In genomic region chr2:4473866-4474538, GRCm38 (mm10) we compare ENCODE assay signal across 11 mouse cellular contexts.
DNase-seq lines count a peak whose midpoint lies in the region; ATAC-seq and TF ChIP-seq lines count a peak whose summit lies in the region.
"Had no signal": no experiment of that assay in that cellular context is flagged by ENCODE, and none has a peak within 500 bp of the region (broad histone marks: within the 10 kb centered on the region; RNA-seq: fewer than 3 reads in every experiment).

No protein-coding gene starts in this region.

- H3K9ac ChIP-seq in embryonic facial prominence, embryonic 12.5 days = no peak overlapping the region
- no peak overlapping the region for H3K9ac ChIP-seq in heart, embryonic 14.5 days (ENCODE audit: low read length)
- no peak overlapping the region for H3K9ac ChIP-seq in liver, adult 2 months (ENCODE audit: low read depth, low read length)
- H3K9ac ChIP-seq in liver, embryonic 11.5 days (ENCODE audit: low read depth, low read length) = no peak overlapping the region
- H3K9ac ChIP-seq in hindbrain, embryonic 16.5 days (ENCODE audit: low read depth, low read length) = no peak overlapping the region
- H3K9ac ChIP-seq: liver, embryonic 14.5 days had no signal

- peaks cover 19% of the 10 kb centered on the region for H3K4me1 ChIP-seq in embryonic facial prominence, embryonic 12.5 days
- H3K4me1 ChIP-seq in embryonic facial prominence, embryonic 10.5 days = peaks cover 54% of the 10 kb centered on the region
- peaks cover 17 to 27% of the 10 kb centered on the region in 2 experiments for H3K4me1 ChIP-seq in heart, embryonic 14.5 days (ENCODE audit: control insufficient read depth in 2 of 2, insufficient read depth in 2 of 2, low read length in 2 of 2)
- H3K4me1 ChIP-seq in liver, adult 2 months (ENCODE audit: control insufficient read depth, insufficient read depth, low read length) = no peaks in the 10 kb centered on the region; the same call in 1 of the 2 replicates
- no peaks in the 10 kb centered on the region for H3K4me1 ChIP-seq in liver, embryonic 11.5 days (replicated peaks; ENCODE audit: control insufficient read depth, insufficient read depth, low read length)
- H3K4me1 ChIP-seq in hindbrain, embryonic 16.5 days (ENCODE audit: control insufficient read depth, insufficient read depth, low read depth, low read length) = peaks cover 13% of the 10 kb centered on the region

- no peak for ATAC-seq in embryonic facial prominence, embryonic 12.5 days (ENCODE audit: insufficient number of reproducible peaks, insufficient read depth, low FRiP score, low TSS enrichment)
- no peak for ATAC-seq in heart, embryonic 14.5 days (ENCODE audit: insufficient number of reproducible peaks, insufficient read depth, low FRiP score, low read depth)
- no peak for ATAC-seq in liver, embryonic 11.5 days (replicated peaks; ENCODE audit: low FRiP score)
- ATAC-seq in hindbrain, embryonic 16.5 days = no peak

- no peak overlapping the region for H3K4me3 ChIP-seq in embryonic facial prominence, embryonic 12.5 days
- no peak overlapping the region for H3K4me3 ChIP-seq in embryonic facial prominence, embryonic 10.5 days
- H3K4me3 ChIP-seq in heart, embryonic 14.5 days (ENCODE audit: control insufficient read depth in 1 of 2, insufficient read depth in 1 of 2, low read depth in 1 of 2, low read length in 2 of 2) = no peak overlapping the region
- H3K4me3 ChIP-seq in liver, adult 2 months (ENCODE audit: insufficient read depth, low read depth, low read length) = no peak overlapping the region
- H3K4me3 ChIP-seq in liver, embryonic 11.5 days (ENCODE audit: low read depth, low read length) = no peak overlapping the region
- no peak overlapping the region for H3K4me3 ChIP-seq in hindbrain, embryonic 16.5 days (ENCODE audit: low read length)
- H3K4me3 ChIP-seq: left cerebral cortex, adult 2 months had no signal

- WGBS in embryonic facial prominence, embryonic 12.5 days = 82% methylated on average over 7 of the region's 8 CpGs
- WGBS in embryonic facial prominence, embryonic 10.5 days = 82% methylated on average over 8 of the region's 8 CpGs
- 53% methylated on average over 8 of the region's 8 CpGs for WGBS in heart, embryonic 14.5 days
- 74% methylated on average over 8 of the region's 8 CpGs for WGBS in liver, adult 2 months
- WGBS in liver, embryonic 11.5 days = 65% methylated on average over 8 of the region's 8 CpGs
- 74% methylated on average over 7 of the region's 8 CpGs for WGBS in hindbrain, embryonic 16.5 days

- H3K27me3 ChIP-seq in embryonic facial prominence, embryonic 12.5 days = no peaks in the 10 kb centered on the region
- H3K27me3 ChIP-seq in embryonic facial prominence, embryonic 10.5 days (replicated peaks; ENCODE audit: low read depth, poor library complexity, severe bottlenecking) = no peaks in the 10 kb centered on the region
- H3K27me3 ChIP-seq in heart, embryonic 14.5 days (ENCODE audit: control insufficient read depth, insufficient read depth, low read length) = no peaks in the 10 kb centered on the region
- H3K27me3 ChIP-seq in liver, adult 2 months (ENCODE audit: control insufficient read depth, insufficient read depth, low read length) = no peaks in the 10 kb centered on the region
- no peaks in the 10 kb centered on the region for H3K27me3 ChIP-seq in liver, embryonic 11.5 days (replicated peaks; ENCODE audit: control insufficient read depth, insufficient read depth, low read length)
- H3K27me3 ChIP-seq in hindbrain, embryonic 16.5 days (replicated peaks; ENCODE audit: control insufficient read depth, insufficient read depth, low read length) = no peaks in the 10 kb centered on the region

- no peak for DNase-seq in embryonic facial prominence, embryonic 10.5 days (ENCODE audit: low spot score)
- no peak for DNase-seq in heart, adult 9 months (ENCODE audit: low spot score in 2 of 2)
- DNase-seq in liver, adult 2 months (ENCODE audit: extremely low read depth, low read depth, low spot score) = no peak
- no peak for DNase-seq in liver, embryonic 11.5 days (ENCODE audit: low spot score)
- no peak for DNase-seq in cerebellum, adult 8-10 months
- DNase-seq: cerebellum, adult 9-11 months had no signal

- TF ChIP-seq CTCF in liver, adult 2 months (IDR thresholded peaks at IDR 0.05; ENCODE audit: low read depth, low read length) = no peak

- H3K79me2 ChIP-seq in liver, adult 2 months (ENCODE audit: control insufficient read depth, insufficient read depth, low read length) = no peaks in the 10 kb centered on the region

- H3K4me2 ChIP-seq in embryonic facial prominence, embryonic 12.5 days (replicated peaks) = no peak overlapping the region
- H3K4me2 ChIP-seq in heart, embryonic 14.5 days (ENCODE audit: low read length) = no peak overlapping the region
- H3K4me2 ChIP-seq in liver, embryonic 11.5 days = no peak overlapping the region
- no peak overlapping the region for H3K4me2 ChIP-seq in hindbrain, embryonic 16.5 days (ENCODE audit: low read length)

- H3K9me3 ChIP-seq in embryonic facial prominence, embryonic 12.5 days = 0 out of 2 replicates have a peak, but pooled peaks cover under 1% of the 10 kb centered on the region
- peaks cover 6% of the 10 kb centered on the region; the same call in 1 of the 2 replicates for H3K9me3 ChIP-seq in embryonic facial prominence, embryonic 10.5 days
- H3K9me3 ChIP-seq in heart, embryonic 14.5 days (ENCODE audit: control insufficient read depth, low read length) = no peaks in the 10 kb centered on the region
- H3K9me3 ChIP-seq in liver, embryonic 11.5 days (ENCODE audit: control insufficient read depth, low read length) = 0 out of 2 replicates have a peak, but pooled peaks cover under 1% of the 10 kb centered on the region
- no peaks in the 10 kb centered on the region for H3K9me3 ChIP-seq in hindbrain, embryonic 16.5 days (ENCODE audit: control insufficient read depth, low read length)

- H3K27ac ChIP-seq in embryonic facial prominence, embryonic 12.5 days = 0 out of 2 replicates have a peak overlapping the region, but pooled peaks have one; percentile 50
- H3K27ac ChIP-seq in embryonic facial prominence, embryonic 10.5 days (replicated peaks) = no peak overlapping the region
- H3K27ac ChIP-seq in heart, embryonic 14.5 days (replicated peaks in 1 of 2; ENCODE audit: control insufficient read depth in 1 of 2, insufficient read depth in 1 of 2, low read depth in 2 of 2, low read length in 2 of 2) = peak overlapping the region; percentile 50 to 69
- 0 out of 2 replicates have a peak overlapping the region, but pooled peaks have one; percentile 2 for H3K27ac ChIP-seq in liver, adult 2 months (replicated peaks; ENCODE audit: insufficient read depth, low read depth, low read length)
- no peak overlapping the region for H3K27ac ChIP-seq in liver, embryonic 11.5 days (ENCODE audit: low read depth, low read length)
- H3K27ac ChIP-seq in hindbrain, embryonic 16.5 days (ENCODE audit: low read depth, low read length) = peak overlapping the region; percentile 24; the same call in 1 of the 2 replicates
- H3K27ac ChIP-seq: liver, embryonic 14.5 days had no signal

- H3K36me3 ChIP-seq in embryonic facial prominence, embryonic 12.5 days = peaks cover 16% of the 10 kb centered on the region
- H3K36me3 ChIP-seq in embryonic facial prominence, embryonic 10.5 days (replicated peaks) = peaks cover 65% of the 10 kb centered on the region
- H3K36me3 ChIP-seq in heart, embryonic 14.5 days (ENCODE audit: control insufficient read depth, insufficient read depth, low read length) = no peaks in the 10 kb centered on the region
- no peaks in the 10 kb centered on the region for H3K36me3 ChIP-seq in liver, adult 2 months (ENCODE audit: control insufficient read depth, insufficient read depth, low read length)
- H3K36me3 ChIP-seq in liver, embryonic 11.5 days (ENCODE audit: control insufficient read depth, insufficient read depth, low read length) = no peaks in the 10 kb centered on the region
- 0 out of 2 replicates have a peak, but pooled peaks cover 2% of the 10 kb centered on the region for H3K36me3 ChIP-seq in hindbrain, embryonic 16.5 days (ENCODE audit: control insufficient read depth, insufficient read depth, low read length)

- no peak for TF ChIP-seq POLR2A in liver, adult 2 months (IDR thresholded peaks at IDR 0.05; ENCODE audit: extremely low read depth, insufficient read depth, low read length)

Comparison
In these comparisons a context has a peak if more than half of its experiments do, and no peak if none do; other contexts are left out.
1. H3K27ac ChIP-seq: peak in embryonic facial prominence, embryonic 12.5 days (single experiment), heart, embryonic 14.5 days (2 of 2), liver, adult 2 months (single experiment) and hindbrain, embryonic 16.5 days (single experiment); none in embryonic facial prominence, embryonic 10.5 days (single experiment) and liver, embryonic 11.5 days (single experiment).